Mouse (Mus musculus) ZHBTc4 (cell line): ENCODE measurements at regions not wholly inside any gene's neighbourhood (a gene's known extent, or its start where the extent isn't known, plus 50 kb on each side); places are given as distances from the start of the nearest gene placed in this dataset.

Experiments used
- DNase-seq: peaks from one replicate; pipeline ENCODE4 v3.0.0-alpha.2; 2011; ENCODE audit warnings: low read depth, low spot score

GRCm38 (mm10) chr13:80418480-80419183 lies 464.6 kb upstream of the Arrdc3 start:
- no peak for DNase-seq

GRCm38 (mm10) chr13:80420341-80420740 lies 462.8 kb upstream of the Arrdc3 start:
- DNase-seq: peak; percentile 63
